Mouse (Mus musculus) ovary, adult 2 months (tissue): ENCODE data around the gene Abhd16a. TPM values are rescaled to one million over a fixed set of nuclear protein-coding genes. Genes with fewer than 3 reads are reported as not detected.

Experiments used
- polyA plus RNA-seq: library from polyadenylated mRNA; depleted of rRNA; stranded (reverse); fragments of >200 nt; gene quantifications from 2 replicates; pipeline ENCODE4 v1.2.3, GENCODE M21; 2012; rRNA removed

Gene Abhd16a
- 223 and 260 TPM in 2 replicates for polyA plus RNA-seq

GRCm38 (mm10) chr17:35088825-35089644, at the start of gene Abhd16a:
Abhd16a (plus strand) TSS chr17:35089263.

GRCm38 (mm10) chr17:35046681-35047455, 42.2 kb upstream of the Abhd16a start, which contains the start of gene Msh5:
Msh5 (minus strand) TSS chr17:35046745.

GRCm38 (mm10) chr17:35049561-35050016, 39.5 kb upstream of the Abhd16a start, which contains the start of gene Clic1:
Clic1 (plus strand) TSS chr17:35049966.

GRCm38 (mm10) chr17:35058911-35059892, 29.9 kb upstream of the Abhd16a start, which contains the start of gene Ddah2:
Ddah2 (plus strand) TSS chr17:35059035.

GRCm38 (mm10) chr17:35064951-35065947, 23.8 kb upstream of the Abhd16a start, which contains the start of gene Ly6g6c:
Ly6g6c (plus strand) TSS chr17:35065388.

GRCm38 (mm10) chr17:35066084-35066483, 23.0 kb upstream of the Abhd16a start, which contains the start of gene Mpig6b:
Mpig6b (minus strand) TSS chr17:35066184.

GRCm38 (mm10) chr17:35076507-35077176, 12.4 kb upstream of the Abhd16a start, which contains the start of gene Ly6g6e:
Ly6g6e (plus strand) TSS chr17:35076902.

GRCm38 (mm10) chr17:35077786-35078233, 11.3 kb upstream of the Abhd16a start, which contains the start of gene Ly6g6d:
Ly6g6d (minus strand) TSS chr17:35078065.

GRCm38 (mm10) chr17:35085208-35085865, 3.7 kb upstream of the Abhd16a start, which contains the start of gene Ly6g6f:
Ly6g6f (minus strand) TSS chr17:35085610.

GRCm38 (mm10) chr17:35108097-35108496, 19.0 kb downstream of the Abhd16a start, which contains the start of gene Ly6g5c:
Ly6g5c (plus strand) TSS chr17:35108279.

GRCm38 (mm10) chr17:35115046-35116019, 26.3 kb downstream of the Abhd16a start, which contains the start of gene Ly6g5b:
Ly6g5b (minus strand) TSS chr17:35115428.

GRCm38 (mm10) chr17:35121143-35121799, 32.2 kb downstream of the Abhd16a start, which contains the start of gene Gpank1:
Gpank1 (plus strand) TSS chr17:35121455.

GRCm38 (mm10) chr17:35121871-35122303, 32.8 kb downstream of the Abhd16a start, which contains the start of gene Csnk2b:
Csnk2b (minus strand) TSS chr17:35122053.

GRCm38 (mm10) chr17:35126206-35126611, 37.1 kb downstream of the Abhd16a start, which contains the start of gene D17H6S53E:
D17H6S53E (plus strand) TSS chr17:35126373.

GRCm38 (mm10) chr17:35131500-35132173, 42.6 kb downstream of the Abhd16a start, which contains the start of gene Apom:
Apom (minus strand) TSS chr17:35132050.

